Mouse (Mus musculus): ENCODE results near the gene Col18a1.

GRCm38 (mm10) chr10:77121287-77122022, 44.9 kb downstream of the Col18a1 start:
- TF ChIP-seq CTCF (IDR thresholded peaks at IDR 0.05; ENCODE audit: borderline replicate concordance, insufficient read depth, low read length) (no peak), POLR2A (IDR thresholded peaks at IDR 0.05; ENCODE audit: low read depth, low read length) (no peak)

All from embryonic fibroblast, embryonic 13.5 days (primary cell).